Mouse (Mus musculus) liver, embryonic 11.5 days (tissue): ENCODE measurements around the gene Zfp952. TPM values are rescaled to one million over a fixed set of nuclear protein-coding genes. Genes with fewer than 3 reads are reported as not detected.
"Not testable (repeated sequence)": the region's sequence is repeated elsewhere in the genome, so short reads cannot be mapped to it uniquely, and the experiment has no call there.

Experiments used
- ATAC-seq: fragments of 200-750 bp; cut with Nextera tagmentation; replicated peaks from 2 replicates; pipeline ENCODE4 v1.8.0; 2017; ENCODE audit warnings: moderate number of reproducible peaks, mild to moderate bottlenecking, moderate TSS enrichment, moderate library complexity; ENCODE audit not compliant: low FRiP score
- DNase-seq: peaks from one replicate; pipeline ENCODE4 v3.0.0-alpha.2; 2017; ENCODE audit warnings: low spot score
- H3K27ac ChIP-seq: fragments of 300-500 bp; sonication (generic); 2 replicates; pipeline ENCODE4 v1.5.1; 2014; ENCODE audit warnings: mild to moderate bottlenecking, low read depth, low read length, control low read depth
- H3K27me3 ChIP-seq: fragments of 300-500 bp; sonication (generic); replicated peaks from 2 replicates; pipeline ENCODE4 v1.6.1; 2014; ENCODE audit warnings: low read length, mixed read lengths; ENCODE audit not compliant: control insufficient read depth, insufficient read depth
- H3K36me3 ChIP-seq: fragments of 300-500 bp; sonication (generic); 2 replicates; pipeline ENCODE4 v1.6.1; 2014; ENCODE audit warnings: mild to moderate bottlenecking, low read length, moderate library complexity, mixed read lengths; ENCODE audit not compliant: control insufficient read depth, insufficient read depth
- H3K4me1 ChIP-seq: fragments of 300-500 bp; sonication (generic); replicated peaks from 2 replicates; pipeline ENCODE4 v1.6.1; 2014; ENCODE audit warnings: low read length, mixed read lengths; ENCODE audit not compliant: control insufficient read depth, insufficient read depth
- H3K4me2 ChIP-seq: fragments of 300-500 bp; sonication (generic); 2 replicates; pipeline ENCODE4 v1.6.1; 2014; ENCODE audit warnings: mild to moderate bottlenecking, control low read depth, moderate library complexity
- H3K4me3 ChIP-seq: fragments of 300-500 bp; sonication (generic); 2 replicates; pipeline ENCODE4 v1.5.1; 2014; ENCODE audit warnings: low read depth, low read length, control low read depth
- H3K9ac ChIP-seq: fragments of 300-500 bp; sonication (generic); 2 replicates; pipeline ENCODE4 v1.6.1; 2014; ENCODE audit warnings: low read depth, low read length, control low read depth
- H3K9me3 ChIP-seq: fragments of 300-500 bp; sonication (generic); 2 replicates; pipeline ENCODE4 v1.6.1; 2016; ENCODE audit warnings: low read length, inconsistent platforms, mixed read lengths; ENCODE audit not compliant: control insufficient read depth
- WGBS: fragments of 180-500 bp; shearing (Covaris S2); extraction: QIAGEN DNeasy Blood & Tissue Kit; methylation state at CpG from one replicate; pipeline ENCODE4 v1.1.7; 2014; 5-methylcytosine and 5-hydroxymethylcytosine counted together
- polyA plus RNA-seq: library from polyadenylated mRNA; unstranded; fragments of >200 nt; fragmentation: Nextera tagmentation; extraction: Ambion mirVana; gene quantifications from 2 replicates; pipeline ENCODE4 v1.2.1, GENCODE M21; 2014

The Zfp952 gene
- polyA plus RNA-seq, 1 experiment from 2014 or later = 7.7 TPM

DNA sequence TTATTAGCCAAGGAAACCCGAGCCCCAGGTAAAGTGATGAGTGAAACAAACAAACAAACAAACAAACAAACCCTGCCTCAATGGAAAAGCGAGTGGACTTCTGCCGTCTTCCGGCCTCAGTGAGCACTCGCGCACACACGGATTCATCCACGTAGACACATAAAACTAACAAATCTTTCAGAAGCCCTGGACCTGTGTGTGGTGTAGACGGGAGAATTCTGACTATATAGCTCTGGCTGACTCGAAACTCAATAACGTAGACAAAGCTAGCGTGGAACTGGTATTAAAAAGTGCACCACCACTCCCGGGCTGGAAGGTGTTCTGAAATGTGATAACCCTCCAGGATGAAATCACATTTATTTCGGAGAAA, 27.7 kb upstream of the Zfp952 start:
- no peak for ATAC-seq
- Histone ChIP-seq H3K27me3 (no peaks in the 10 kb centered on the region), H3K4me1 (peaks cover 7% of the 10 kb centered on the region), H3K9me3 (0 out of 2 replicates have a peak, but pooled peaks cover 4% of the 10 kb centered on the region), H3K4me2 (peak overlapping the region; percentile 79), H3K4me3 (peak overlapping the region; percentile 68), H3K27ac (peak overlapping the region; percentile 28; the same call in 1 of the 2 replicates), H3K9ac (peak overlapping the region; percentile 73), H3K36me3 (no peaks in the 10 kb centered on the region)
- no peak for DNase-seq
- WGBS = under 1% methylated on average over 14 of the region's 14 CpGs

DNA sequence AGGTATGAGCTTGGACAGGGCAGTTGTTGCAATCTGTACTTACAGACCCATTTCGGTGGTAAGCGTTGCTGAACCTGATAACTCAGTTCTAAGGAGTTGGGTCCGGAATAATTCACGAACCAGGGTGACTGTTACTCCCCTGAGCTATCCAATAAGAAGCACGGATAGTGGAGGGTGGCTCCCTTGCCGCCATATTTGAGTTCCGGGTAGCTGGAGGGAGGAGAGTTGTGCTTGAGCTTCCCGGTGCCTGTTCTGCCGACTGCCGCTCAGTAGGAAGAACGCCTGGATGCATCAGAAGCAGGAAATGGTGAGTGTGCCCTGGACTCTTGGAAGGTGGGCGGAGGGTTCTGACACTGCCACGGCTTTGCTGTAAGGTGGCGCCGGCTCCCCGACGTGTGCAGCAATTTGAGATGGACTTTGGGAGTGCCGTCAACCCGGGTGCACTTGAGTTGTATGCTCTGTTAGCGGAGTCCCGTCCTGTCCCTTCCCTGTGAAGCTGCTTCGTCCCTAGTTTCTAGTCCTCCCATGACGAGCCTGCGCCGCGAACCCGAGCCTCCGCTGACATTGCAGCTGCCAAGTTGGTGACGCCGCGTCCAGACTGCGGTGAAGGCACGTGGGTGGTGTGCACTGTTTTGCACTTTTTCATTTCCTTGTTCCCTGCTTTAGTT, 27.2 kb upstream of the Zfp952 start, which contains the start of gene Zfp472:
Zfp472 (plus strand) TSS at position 192 of the 668 bp plus-strand sequence.
- ATAC-seq (peak; percentile 98), DNase-seq (peak; percentile 89)
- Histone ChIP-seq H3K4me3 (peak within 1 kb of the TSS; percentile 68), H3K27ac (peak within 1 kb of the TSS; percentile 85), H3K4me2 (peak within 1 kb of the TSS; percentile 79), H3K9ac (peak within 1 kb of the TSS; percentile 73), H3K27me3 (no peaks in the 10 kb centered on the region), H3K9me3 (0 out of 2 replicates have a peak, but pooled peaks cover 4% of the 10 kb centered on the region), H3K4me1 (peaks cover 7% of the 10 kb centered on the region), H3K36me3 (no peaks in the 10 kb centered on the region)
- WGBS = under 1% methylated on average over 33 of the region's 33 CpGs

DNA sequence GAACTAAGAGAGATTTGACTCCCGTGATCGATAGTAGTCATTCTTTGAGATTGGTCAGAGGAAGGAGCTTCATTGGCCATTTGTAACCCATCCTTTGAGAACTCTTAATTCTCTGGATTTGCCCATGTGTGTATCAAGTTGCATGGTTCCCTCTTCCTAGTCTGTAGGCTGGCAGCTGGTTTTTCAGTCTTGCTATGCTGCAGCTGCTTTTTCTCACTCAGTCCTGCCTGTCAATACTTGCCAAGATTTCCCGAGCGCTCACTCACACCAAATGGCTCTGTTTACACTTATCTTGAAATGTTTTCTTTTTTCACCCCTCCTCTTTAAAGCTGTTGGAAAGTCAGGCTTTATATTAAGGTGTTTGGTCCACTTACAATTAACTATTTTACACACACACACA, 11.6 kb upstream of the Zfp952 start:
- Histone ChIP-seq H3K4me2 (no peak overlapping the region), H3K27me3 (no peaks in the 10 kb centered on the region), H3K36me3 (peaks cover 30% of the 10 kb centered on the region), H3K4me3 (no peak overlapping the region), H3K4me1 (no peaks in the 10 kb centered on the region), H3K9me3 (no peaks in the 10 kb centered on the region), H3K9ac (no peak overlapping the region), H3K27ac (no peak overlapping the region)
- ATAC-seq (no peak), DNase-seq (no peak)
- 87% methylated on average over 4 of the region's 4 CpGs for WGBS

DNA sequence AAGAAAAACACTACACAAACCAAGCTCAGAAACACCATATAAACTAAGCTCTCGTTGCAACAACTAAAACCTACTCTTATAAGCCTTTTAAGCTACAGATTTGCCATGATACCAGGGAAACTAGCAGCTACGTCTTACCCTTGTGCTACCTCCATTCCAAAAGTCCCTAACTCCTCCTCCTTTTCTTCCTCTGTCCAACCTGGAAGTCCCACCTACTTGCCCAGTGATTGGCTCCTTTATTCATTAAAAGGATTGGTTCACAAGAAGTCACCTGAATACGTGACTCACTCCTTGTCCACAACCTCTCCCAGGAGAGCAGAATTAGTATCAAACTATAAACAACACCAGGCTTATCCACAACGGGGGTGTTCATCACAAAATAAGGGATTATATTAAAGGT, 6.6 kb upstream of the Zfp952 start:
- Histone ChIP-seq H3K9me3 (no peaks in the 10 kb centered on the region), H3K27me3 (no peaks in the 10 kb centered on the region), H3K4me3 (no peak overlapping the region), H3K36me3 (no peaks in the 10 kb centered on the region), H3K27ac (no peak overlapping the region), H3K9ac (no peak overlapping the region), H3K4me2 (no peak overlapping the region), H3K4me1 (no peaks in the 10 kb centered on the region)
- ATAC-seq (no peak), DNase-seq (no peak)
- 74% methylated on average over 4 of the region's 4 CpGs for WGBS

DNA sequence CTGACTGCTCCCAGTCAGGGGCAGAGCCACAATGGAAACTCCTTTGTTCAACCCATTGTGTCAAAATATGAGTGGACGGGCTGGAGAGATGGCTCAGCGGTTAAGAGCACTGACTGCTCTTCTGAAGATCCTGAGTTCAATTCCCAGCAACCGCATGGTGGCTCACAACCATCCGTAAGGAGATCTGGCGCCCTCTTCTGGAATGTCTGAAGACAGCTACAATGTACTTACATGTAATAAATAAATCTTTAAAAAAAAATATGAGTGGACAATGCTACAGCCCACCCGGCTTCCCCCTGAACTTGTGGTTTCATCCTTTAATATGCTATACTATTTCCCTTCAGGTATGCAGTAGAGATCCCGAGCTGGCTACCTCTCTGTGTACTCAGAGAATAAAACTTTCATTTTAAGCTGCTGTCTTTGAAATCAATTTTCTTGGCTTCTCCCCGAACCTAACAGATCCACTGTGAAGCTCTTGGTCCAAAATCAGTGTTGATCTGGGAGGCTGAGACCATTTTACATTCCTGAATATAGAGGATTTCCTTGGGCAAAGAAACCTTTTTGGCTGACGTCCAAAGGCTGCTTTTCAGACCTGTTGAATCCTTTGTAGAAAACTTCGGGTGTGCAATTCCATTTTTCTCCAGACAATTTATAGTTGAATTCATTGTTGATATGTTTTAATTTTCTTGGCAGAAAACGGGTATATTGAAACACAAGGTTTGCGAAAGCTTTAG, 797 bp upstream of the Zfp952 start:
- H3K27ac ChIP-seq = no peak overlapping the region

DNA sequence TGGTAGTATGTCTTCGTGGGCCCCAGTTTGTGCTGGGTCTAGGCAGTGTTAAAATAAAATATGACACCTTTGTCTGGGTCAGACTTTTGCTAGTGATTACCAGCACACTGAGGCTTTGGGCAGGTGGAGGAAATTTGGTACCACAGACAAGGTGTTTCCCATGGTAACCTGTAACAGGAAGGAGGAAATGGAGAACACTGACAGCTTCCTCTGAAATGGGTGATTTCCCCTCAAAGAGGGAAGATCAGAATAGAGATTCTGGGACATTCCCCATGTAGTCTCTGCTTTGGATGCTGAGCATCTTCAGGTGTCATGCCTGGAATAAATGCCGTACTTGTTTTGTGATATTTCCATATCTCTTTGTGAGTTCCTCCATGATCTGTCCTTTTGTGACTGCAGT, 5.6 kb downstream of the Zfp952 start:
- Histone ChIP-seq H3K27ac (no peak overlapping the region), H3K4me3 (no peak overlapping the region), H3K27me3 (no peaks in the 10 kb centered on the region), H3K4me1 (no peaks in the 10 kb centered on the region; the same call in 1 of the 2 replicates), H3K9me3 (peaks cover 7% of the 10 kb centered on the region), H3K9ac (no peak overlapping the region), H3K4me2 (no peak overlapping the region), H3K36me3 (peaks cover 17% of the 10 kb centered on the region)
- 87% methylated on average over 2 of the region's 2 CpGs for WGBS
- ATAC-seq = no peak
- no peak for DNase-seq

More for the DNA sequence above, 797 bp upstream of the Zfp952 start:
- H3K4me3 ChIP-seq = peak overlapping the region; percentile 69
- no peaks in the 10 kb centered on the region; the same call in 1 of the 2 replicates for H3K4me1 ChIP-seq
- no peak for DNase-seq
- peak overlapping the region; percentile 75 for H3K4me2 ChIP-seq
- no peak overlapping the region for H3K9ac ChIP-seq
- no peak for ATAC-seq
- WGBS = 63% methylated on average over 12 of the region's 12 CpGs
- H3K36me3 ChIP-seq = peaks cover 2% of the 10 kb centered on the region; the same call in 1 of the 2 replicates
- H3K9me3 ChIP-seq = no peaks in the 10 kb centered on the region
- H3K27me3 ChIP-seq = no peaks in the 10 kb centered on the region

DNA sequence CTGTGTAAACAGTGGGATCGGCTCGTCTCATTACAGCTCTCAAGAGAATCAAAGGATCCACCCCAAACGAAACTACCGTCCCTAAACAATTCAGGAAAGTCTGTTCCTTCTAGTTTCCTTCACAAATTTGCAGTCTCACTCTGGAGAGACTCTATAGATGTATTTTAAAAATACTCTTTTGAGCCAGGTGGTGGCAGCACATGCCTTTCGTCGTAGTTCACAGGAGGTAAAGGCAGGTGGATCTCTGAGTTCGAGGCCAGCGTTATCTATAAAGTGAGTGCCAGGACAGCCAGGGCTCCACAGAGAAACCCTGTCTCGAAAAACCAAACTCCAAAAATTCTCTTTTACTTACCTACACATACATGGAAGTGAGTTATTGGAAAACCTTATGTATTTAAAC, 15.4 kb downstream of the Zfp952 start:
- WGBS = 46% methylated on average over 9 of the region's 9 CpGs
- ATAC-seq (no peak), DNase-seq (no peak)
- H3K4me2 ChIP-seq = no peak overlapping the region
- H3K9me3 ChIP-seq = peaks cover 9% of the 10 kb centered on the region
- H3K4me3 ChIP-seq = no peak overlapping the region
- no peaks in the 10 kb centered on the region for H3K4me1 ChIP-seq
- H3K27ac ChIP-seq = no peak overlapping the region
- H3K9ac ChIP-seq = no peak overlapping the region
- H3K27me3 ChIP-seq = no peaks in the 10 kb centered on the region
- peaks cover 14% of the 10 kb centered on the region for H3K36me3 ChIP-seq

DNA sequence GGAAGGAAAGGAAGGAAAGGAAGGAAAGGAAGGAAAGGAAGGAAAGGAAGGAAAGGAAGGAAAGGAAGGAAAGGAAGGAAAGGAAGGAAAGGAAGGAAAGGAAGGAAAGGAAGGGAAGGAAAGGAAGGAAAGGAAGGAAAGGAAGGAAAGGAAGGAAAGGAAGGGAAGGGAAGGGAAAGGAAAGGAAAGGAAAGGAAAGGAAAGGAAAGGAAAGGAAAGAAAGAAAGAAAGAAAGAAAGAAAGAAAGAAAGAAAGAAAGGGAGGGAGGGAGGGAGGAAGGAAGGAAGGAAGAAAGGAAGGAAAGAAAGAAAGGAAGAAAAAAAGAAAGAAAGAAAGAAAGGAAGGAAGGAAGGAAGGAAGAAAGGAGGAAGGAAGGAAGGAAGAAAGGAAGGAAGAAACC, 27.5 kb downstream of the Zfp952 start:
- ATAC-seq, H3K4me3 ChIP-seq, H3K27me3 ChIP-seq, H3K27ac ChIP-seq, H3K9ac ChIP-seq, H3K4me2 ChIP-seq, H3K4me1 ChIP-seq, DNase-seq: not testable (repeated sequence)
- Histone ChIP-seq H3K9me3 (peaks cover 35% of the 10 kb centered on the region), H3K36me3 (peaks cover 43% of the 10 kb centered on the region)
